Mouse (Mus musculus) small intestine, adult 2 months (tissue): ENCODE results near the gene Ranbp3. TPM values are rescaled to one million over a fixed set of nuclear protein-coding genes. Genes with fewer than 3 reads are reported as not detected.

Experiments used
- H3K27ac ChIP-seq: fragments of 200-500 bp; 2 replicates; pipeline ENCODE4 v1.5.1; 2012; ENCODE audit warnings: low read depth, low read length, control low read depth, inconsistent platforms; ENCODE audit not compliant: insufficient read depth
- H3K27me3 ChIP-seq: fragments of 200-500 bp; 2 replicates; pipeline ENCODE4 v1.6.1; 2012; ENCODE audit warnings: mild to moderate bottlenecking, moderate library complexity, low read length, inconsistent platforms; ENCODE audit not compliant: control insufficient read depth, insufficient read depth
- H3K36me3 ChIP-seq: fragments of 200-500 bp; 2 replicates; pipeline ENCODE4 v1.6.1; 2012; ENCODE audit warnings: mild to moderate bottlenecking, low read length, control low read depth, inconsistent platforms; ENCODE audit not compliant: control insufficient read depth, insufficient read depth
- H3K4me1 ChIP-seq: fragments of 200-500 bp; 2 replicates; pipeline ENCODE4 v1.6.1; 2012; ENCODE audit warnings: low read length, inconsistent platforms, mixed read lengths; ENCODE audit not compliant: control insufficient read depth, insufficient read depth, insufficient read length
- H3K4me3 ChIP-seq: fragments of 200-500 bp; 2 replicates; pipeline ENCODE4 v1.5.1; 2012; ENCODE audit warnings: low read depth, mild to moderate bottlenecking, control low read depth, inconsistent platforms, low read length, moderate library complexity
- CTCF ChIP-seq: fragments of 200-500 bp; IDR thresholded peaks from 2 replicates; pipeline ENCODE4 v1.5.1; 2012; ENCODE audit warnings: low read depth, mild to moderate bottlenecking, control low read depth, inconsistent platforms, low read length, moderate library complexity, mixed read lengths; ENCODE audit not compliant: insufficient replicate concordance, insufficient read length; ENCODE audit errors: extremely low read depth
- POLR2A ChIP-seq: fragments of 200-500 bp; IDR thresholded peaks from 2 replicates; pipeline ENCODE4 v1.6.1; 2012; ENCODE audit warnings: low read depth, mild to moderate bottlenecking, control low read depth, inconsistent platforms, low read length, moderate library complexity
- WGBS: fragments of 180-500 bp; shearing (Covaris S2); methylation state at CpG from one replicate; pipeline ENCODE4 v1.1.7; 2018; 5-methylcytosine and 5-hydroxymethylcytosine counted together
- polyA plus RNA-seq: library from polyadenylated mRNA; depleted of rRNA; stranded (reverse); fragments of >200 nt; gene quantifications from 2 replicates; pipeline ENCODE4 v1.2.3, GENCODE M21; 2012; rRNA removed

Ranbp3 gene
- polyA plus RNA-seq, 1 experiment, result 65.1 TPM

- WGBS, result under 1% methylated on average over 41 of the region's 48 CpGs
Observed at GRCm38 (mm10) chr17:56757416-56758123, 84.5 kb downstream of the Ranbp3 start, which contains the start of gene Nrtn. Gene Nrtn (minus strand): TSS chr17:56757530.

GRCm38 (mm10) chr17:56758132-56758531 is 85.0 kb downstream of the Ranbp3 start:
- WGBS, result 2% methylated on average over 12 of the region's 12 CpGs
- no peaks in the 10 kb centered on the region for H3K27me3 ChIP-seq
- no peaks in the 10 kb centered on the region for H3K36me3 ChIP-seq
- TF ChIP-seq POLR2A, result no peak
- TF ChIP-seq CTCF, result peak; percentile 59; the same call in 1 of the 2 replicates
- peaks cover 20% of the 10 kb centered on the region for H3K4me1 ChIP-seq
- no peak overlapping the region for H3K4me3 ChIP-seq
- no peak overlapping the region for H3K27ac ChIP-seq

More at GRCm38 (mm10) chr17:56757416-56758123, 84.5 kb downstream of the Ranbp3 start, which contains the start of gene Nrtn:
- Histone ChIP-seq H3K4me3 (peak within 1 kb of the TSS; percentile 64), H3K4me1 (peaks cover 16% of the 10 kb centered on the region), H3K36me3 (no peaks in the 10 kb centered on the region), H3K27ac (0 out of 2 replicates have a peak within 1 kb of the TSS, but pooled peaks have one; percentile 26), H3K27me3 (no peaks in the 10 kb centered on the region)
- no peak for TF ChIP-seq POLR2A
- TF ChIP-seq CTCF, result no peak

- no peak overlapping the region for H3K4me3 ChIP-seq
- H3K4me1 ChIP-seq, result peaks cover 21% of the 10 kb centered on the region
- no peaks in the 10 kb centered on the region for H3K27me3 ChIP-seq
- H3K27ac ChIP-seq, result no peak overlapping the region
- H3K36me3 ChIP-seq, result no peaks in the 10 kb centered on the region
- TF ChIP-seq CTCF (no peak), POLR2A (no peak)
- WGBS, result 71% methylated on average over 7 of the region's 7 CpGs
Observed at GRCm38 (mm10) chr17:56759261-56759660, 86.2 kb downstream of the Ranbp3 start.

- H3K27me3 ChIP-seq, result no peaks in the 10 kb centered on the region
- no peak overlapping the region for H3K27ac ChIP-seq
- H3K36me3 ChIP-seq, result no peaks in the 10 kb centered on the region
- no peak for TF ChIP-seq CTCF
- TF ChIP-seq POLR2A, result no peak
- peaks cover 25% of the 10 kb centered on the region for H3K4me1 ChIP-seq
- 62% methylated on average over 3 of the region's 3 CpGs for WGBS
- no peak overlapping the region for H3K4me3 ChIP-seq
Observed at GRCm38 (mm10) chr17:56761077-56761476, 88.0 kb downstream of the Ranbp3 start.

Other genes with a start within 250 kb of the Ranbp3 start
- gene Ptprs, start 196.8 kb upstream of the Ranbp3 start, polyA plus RNA-seq, result 42.5 and 54.1 TPM in 2 replicates
- gene Znrf4, start 160.9 kb upstream of the Ranbp3 start, polyA plus RNA-seq, result not detected in 2 replicates
- 2.7 TPM in 2 replicates for gene Gm20219, start 118.9 kb upstream of the Ranbp3 start, polyA plus RNA-seq
- 69.2 and 110 TPM in 2 replicates for gene Safb2, start 88.7 kb upstream of the Ranbp3 start, polyA plus RNA-seq
- 47.8 and 95.7 TPM in 2 replicates for gene Safb, start 88.5 kb upstream of the Ranbp3 start, polyA plus RNA-seq
- gene 2410015M20Rik, start 63.5 kb upstream of the Ranbp3 start, polyA plus RNA-seq, result 136 and 142 TPM in 2 replicates
- gene Rpl36, start 59.9 kb upstream of the Ranbp3 start, polyA plus RNA-seq, result 1,882 and 2,245 TPM in 2 replicates
- 31.1 and 55.7 TPM in 2 replicates for gene Lonp1, start 46.4 kb upstream of the Ranbp3 start, polyA plus RNA-seq
- gene Catsperd, start 45.2 kb upstream of the Ranbp3 start, polyA plus RNA-seq, result 0.09 and 0.25 TPM in 2 replicates
- 662 and 1,009 TPM in 2 replicates for gene Ndufa11, start 44.5 kb downstream of the Ranbp3 start, polyA plus RNA-seq
- gene Vmac, start 44.7 kb downstream of the Ranbp3 start, polyA plus RNA-seq, result 13.2 and 18.0 TPM in 2 replicates
- 34.9 and 36.8 TPM in 2 replicates for gene Nrtn, start 84.2 kb downstream of the Ranbp3 start, polyA plus RNA-seq
- 32.1 and 55.6 TPM in 2 replicates for gene Dus3l, start 91.5 kb downstream of the Ranbp3 start, polyA plus RNA-seq
- gene Prr22, start 97.0 kb downstream of the Ranbp3 start, polyA plus RNA-seq, result 2.0 and 3.7 TPM in 2 replicates
- 7.7 and 15.4 TPM in 2 replicates for gene Rfx2, start 157.7 kb downstream of the Ranbp3 start, polyA plus RNA-seq
- not detected in 2 replicates for gene Acsbg2, start 201.2 kb downstream of the Ranbp3 start, polyA plus RNA-seq
- gene 1700061G19Rik, start 202.2 kb downstream of the Ranbp3 start, polyA plus RNA-seq, result not detected in 2 replicates